Mouse (Mus musculus) CH12F3 (cell line): ENCODE measurements around the gene Gm12248.

Source experiments
- in situ Hi-C: fragments of 300-500 bp; cut with MboI; formaldehyde crosslinking; loops from 2 replicates; pipeline ENCODE4 v1.14.3; 2020; ENCODE audit warnings: low sequenced_read_pairs

The Gm12248 gene

GRCm38 (mm10) chr11:58093021-58093528 is at the start of gene Gm12248:
Gm12248 (minus strand) TSS chr11:58093134.
- in situ Hi-C loops: no loop called here

GRCm38 (mm10) chr11:58139466-58139865 is 46.5 kb upstream of the Gm12248 start:
- in situ Hi-C loops: no loop called here

- in situ Hi-C loops: no loop called here
Measured at GRCm38 (mm10) chr11:58138821-58139220, 45.9 kb upstream of the Gm12248 start.

GRCm38 (mm10) chr11:58136677-58137076 is 43.7 kb upstream of the Gm12248 start:
- in situ Hi-C loops: no loop called here

GRCm38 (mm10) chr11:58135296-58135695 is 42.4 kb upstream of the Gm12248 start:
- in situ Hi-C loops: no loop called here

- in situ Hi-C loops: no loop called here
Measured at GRCm38 (mm10) chr11:58134869-58135268, 41.9 kb upstream of the Gm12248 start.

GRCm38 (mm10) chr11:58132026-58132425 is 39.1 kb upstream of the Gm12248 start:
- in situ Hi-C loops: no loop called here

- in situ Hi-C loops: no loop called here
Measured at GRCm38 (mm10) chr11:58129302-58129843, 36.4 kb upstream of the Gm12248 start.

GRCm38 (mm10) chr11:58127544-58127943 is 34.6 kb upstream of the Gm12248 start:
- in situ Hi-C loops: no loop called here

GRCm38 (mm10) chr11:58126397-58127160 is 33.6 kb upstream of the Gm12248 start:
- in situ Hi-C loops: no loop called here

- in situ Hi-C loops: no loop called here
Measured at GRCm38 (mm10) chr11:58125021-58125420, 32.1 kb upstream of the Gm12248 start.

GRCm38 (mm10) chr11:58123711-58124110 is 30.8 kb upstream of the Gm12248 start:
- in situ Hi-C loops: no loop called here

- in situ Hi-C loops: no loop called here
Measured at GRCm38 (mm10) chr11:58121351-58121750, 28.4 kb upstream of the Gm12248 start.

- in situ Hi-C loops: no loop called here
Measured at GRCm38 (mm10) chr11:58120655-58121054, 27.7 kb upstream of the Gm12248 start.

GRCm38 (mm10) chr11:58117044-58117652 is 24.2 kb upstream of the Gm12248 start:
- in situ Hi-C loops: no loop called here

GRCm38 (mm10) chr11:58116560-58116959 is 23.6 kb upstream of the Gm12248 start:
- in situ Hi-C loops: no loop called here

- in situ Hi-C loops: no loop called here
Measured at GRCm38 (mm10) chr11:58107664-58108337, 14.9 kb upstream of the Gm12248 start.

- in situ Hi-C loops: no loop called here
Measured at GRCm38 (mm10) chr11:58107009-58107408, 14.1 kb upstream of the Gm12248 start.

- in situ Hi-C loops: no loop called here
Measured at GRCm38 (mm10) chr11:58104351-58104791, 11.4 kb upstream of the Gm12248 start.

GRCm38 (mm10) chr11:58103697-58104306 is 10.9 kb upstream of the Gm12248 start, which contains the start of gene Cnot8:
Cnot8 (plus strand) TSS chr11:58104153.
- in situ Hi-C loops: no loop called here

GRCm38 (mm10) chr11:58103344-58103653 is 10.4 kb upstream of the Gm12248 start:
- in situ Hi-C loops: no loop called here
